In genomic region chr16:22734529-22735022, GRCm38 (mm10) we compare ENCODE assay signal across 16 mouse cellular contexts.
DNase-seq lines count a peak whose midpoint lies in the region; ATAC-seq lines count a peak whose summit lies in the region.
"Had no signal": no experiment of that assay in that cellular context is flagged by ENCODE, and none has a peak within 500 bp of the region (broad histone marks: within the 10 kb centered on the region; RNA-seq: fewer than 3 reads in every experiment).

No protein-coding gene starts in this region.

- no peaks in the 10 kb centered on the region for H3K4me1 ChIP-seq in embryonic facial prominence, embryonic 11.5 days (ENCODE audit: control insufficient read depth, insufficient read depth, low read length)
- H3K4me1 ChIP-seq in hindbrain, embryonic 12.5 days: peaks cover 9% of the 10 kb centered on the region
- H3K4me1 ChIP-seq in midbrain, embryonic 14.5 days (ENCODE audit: control insufficient read depth, insufficient read depth, low read length): peaks cover 12% of the 10 kb centered on the region
- H3K4me1 ChIP-seq: embryonic facial prominence, embryonic 15.5 days had no signal

- H3K4me2 ChIP-seq in embryonic facial prominence, embryonic 11.5 days (ENCODE audit: low read depth, low read length): no peak overlapping the region
- H3K4me2 ChIP-seq in hindbrain, embryonic 12.5 days (replicated peaks): no peak overlapping the region
- peak overlapping the region; percentile 24 for H3K4me2 ChIP-seq in midbrain, embryonic 14.5 days (ENCODE audit: low read length)
- H3K4me2 ChIP-seq: embryonic facial prominence, embryonic 15.5 days; lung, embryonic 15.5 days had no signal

- WGBS in embryonic facial prominence, embryonic 11.5 days: 50% methylated on average over 10 of the region's 10 CpGs
- whole genome bisulfite sequencing in hindbrain, embryonic 12.5 days: 33% methylated on average over 10 of the region's 10 CpGs
- 25% methylated on average over 10 of the region's 10 CpGs for WGBS in midbrain, embryonic 14.5 days

- peak; percentile 47 for DNase-seq in embryo, embryonic 10 days (ENCODE audit: low spot score)
- peak; percentile 50 for DNase-seq in embryonic facial prominence, embryonic 11.5 days (ENCODE audit: low spot score)
- DNase-seq in midbrain, embryonic 14.5 days: peak; percentile 61
- no peak for DNase-seq in kidney, postnatal 4 days
- no peak for DNase-seq in lung, postnatal 10 days
- DNase-seq in adrenal gland, adult (ENCODE audit: inconsistent age in 2 of 2, low spot score in 1 of 2): no peak
- DNase-seq: cerebellum, adult 9-10 months; gastrocnemius, adult 2 months; kidney, postnatal 14 days; thymus, postnatal 4 days had no signal

- H3K9me3 ChIP-seq in embryonic facial prominence, embryonic 11.5 days (replicated peaks; ENCODE audit: control insufficient read depth, low read length): no peaks in the 10 kb centered on the region
- no peaks in the 10 kb centered on the region for H3K9me3 ChIP-seq in hindbrain, embryonic 12.5 days (replicated peaks)
- no peaks in the 10 kb centered on the region for H3K9me3 ChIP-seq in midbrain, embryonic 14.5 days (ENCODE audit: control insufficient read depth, low read length)
- H3K9me3 ChIP-seq: embryonic facial prominence, embryonic 15.5 days; heart, embryonic 10.5 days; lung, embryonic 15.5 days had no signal

- H3K36me3 ChIP-seq in embryonic facial prominence, embryonic 11.5 days (replicated peaks; ENCODE audit: control insufficient read depth, insufficient read depth, low read depth, low read length): no peaks in the 10 kb centered on the region
- H3K36me3 ChIP-seq in hindbrain, embryonic 12.5 days: no peaks in the 10 kb centered on the region
- no peaks in the 10 kb centered on the region for H3K36me3 ChIP-seq in midbrain, embryonic 14.5 days (ENCODE audit: control insufficient read depth, insufficient read depth, low read length)
- H3K36me3 ChIP-seq: embryonic facial prominence, embryonic 15.5 days; heart, embryonic 10.5 days; lung, embryonic 15.5 days had no signal

- H3K4me3 ChIP-seq in embryonic facial prominence, embryonic 11.5 days (ENCODE audit: low read depth, low read length): no peak overlapping the region
- H3K4me3 ChIP-seq in hindbrain, embryonic 12.5 days: no peak overlapping the region
- H3K4me3 ChIP-seq in midbrain, embryonic 14.5 days (replicated peaks; ENCODE audit: low read depth, low read length): no peak overlapping the region
- H3K4me3 ChIP-seq: embryonic facial prominence, embryonic 15.5 days; gastrocnemius, adult 2 months; heart, embryonic 10.5 days; lung, embryonic 15.5 days had no signal

- no peak overlapping the region for H3K9ac ChIP-seq in embryonic facial prominence, embryonic 11.5 days (replicated peaks; ENCODE audit: low read length)
- H3K9ac ChIP-seq in hindbrain, embryonic 12.5 days: no peak overlapping the region
- no peak overlapping the region for H3K9ac ChIP-seq in midbrain, embryonic 14.5 days (replicated peaks; ENCODE audit: low read length)
- H3K9ac ChIP-seq: embryonic facial prominence, embryonic 15.5 days; lung, embryonic 15.5 days had no signal

- H3K27me3 ChIP-seq in embryonic facial prominence, embryonic 11.5 days (ENCODE audit: control insufficient read depth, insufficient read depth, low read length): no peaks in the 10 kb centered on the region
- peaks cover 3% of the 10 kb centered on the region; the same call in 1 of the 2 replicates for H3K27me3 ChIP-seq in hindbrain, embryonic 12.5 days
- no peaks in the 10 kb centered on the region for H3K27me3 ChIP-seq in midbrain, embryonic 14.5 days (ENCODE audit: control insufficient read depth, insufficient read depth, low read length)
- H3K27me3 ChIP-seq: embryonic facial prominence, embryonic 15.5 days; lung, embryonic 15.5 days had no signal

- H3K27ac ChIP-seq in embryonic facial prominence, embryonic 11.5 days (replicated peaks; ENCODE audit: low read depth, low read length): no peak overlapping the region
- H3K27ac ChIP-seq in hindbrain, embryonic 12.5 days: no peak overlapping the region
- H3K27ac ChIP-seq in midbrain, embryonic 14.5 days (replicated peaks; ENCODE audit: low read depth, low read length): 0 out of 2 replicates have a peak overlapping the region, but pooled peaks have one; percentile 37
- H3K27ac ChIP-seq: embryonic facial prominence, embryonic 15.5 days; gastrocnemius, adult 2 months; lung, embryonic 15.5 days had no signal

- ATAC-seq in embryonic facial prominence, embryonic 11.5 days (replicated peaks; ENCODE audit: insufficient number of reproducible peaks, low FRiP score, low TSS enrichment, low read depth): peak; percentile 67; the same call in 1 of the 2 replicates
- peak; percentile 64 for ATAC-seq in hindbrain, embryonic 12.5 days (ENCODE audit: low FRiP score)
- ATAC-seq in midbrain, embryonic 14.5 days (ENCODE audit: low FRiP score, low TSS enrichment): peak; percentile 48
- ATAC-seq: CD4-positive, CD25-positive, alpha-beta regulatory T cell, adult 4 months; inflammation-experienced regulatory T-cells, adult 6 months had no signal

Comparison
In these comparisons a context has a peak if more than half of its experiments do, and no peak if none do; other contexts are left out.
1. DNase-seq: peak in embryo, embryonic 10 days (single experiment), embryonic facial prominence, embryonic 11.5 days (single experiment) and midbrain, embryonic 14.5 days (single experiment); none in kidney, postnatal 4 days (0 of 2), lung, postnatal 10 days (single experiment) and adrenal gland, adult (0 of 2).
2. Peak in every context shown above with its lines, with median percentiles within 50 percentile points of each other: ATAC-seq.